Mouse (Mus musculus) liver, embryonic 13.5 days (tissue): ENCODE data around the gene Rab19. TPM values are rescaled to one million over a fixed set of nuclear protein-coding genes. Genes with fewer than 3 reads are reported as not detected.
"Not testable (repeated sequence)": the region's sequence is repeated elsewhere in the genome, so short reads cannot be mapped to it uniquely, and the experiment has no call there.

Experiments
- ATAC-seq: fragments of 200-750 bp; cut with Nextera tagmentation; 2 replicates; pipeline ENCODE4 v1.8.0; 2017; ENCODE audit warnings: low read depth, mild to moderate bottlenecking, moderate number of reproducible peaks, moderate library complexity
- DNase-seq: peaks from one replicate; pipeline ENCODE4 v3.0.0; 2022
- H3K27ac ChIP-seq: fragments of 300-500 bp; sonication (generic); 2 replicates; pipeline ENCODE4 v1.5.1; 2015; ENCODE audit warnings: moderate library complexity, mild to moderate bottlenecking, inconsistent platforms
- H3K27me3 ChIP-seq: fragments of 300-500 bp; sonication (generic); 2 replicates; pipeline ENCODE4 v1.6.1; 2015; ENCODE audit warnings: mild to moderate bottlenecking, inconsistent platforms
- H3K36me3 ChIP-seq: fragments of 300-500 bp; sonication (generic); 2 replicates; pipeline ENCODE4 v1.6.1; 2015; ENCODE audit warnings: mild to moderate bottlenecking, inconsistent platforms
- H3K4me1 ChIP-seq: fragments of 300-500 bp; sonication (generic); replicated peaks from 2 replicates; pipeline ENCODE4 v1.6.1; 2015; ENCODE audit warnings: inconsistent platforms
- H3K4me2 ChIP-seq: fragments of 300-500 bp; sonication (generic); 2 replicates; pipeline ENCODE4 v1.6.1; 2015; ENCODE audit warnings: inconsistent platforms, mild to moderate bottlenecking, moderate library complexity
- H3K4me3 ChIP-seq: fragments of 300-500 bp; sonication (generic); replicated peaks from 2 replicates; pipeline ENCODE4 v1.5.1; 2015; ENCODE audit warnings: mild to moderate bottlenecking, inconsistent platforms
- H3K9ac ChIP-seq: fragments of 300-500 bp; sonication (generic); 2 replicates; pipeline ENCODE4 v1.6.1; 2015; ENCODE audit warnings: mild to moderate bottlenecking, inconsistent platforms
- H3K9me3 ChIP-seq: fragments of 300-500 bp; sonication (generic); replicated peaks from 2 replicates; pipeline ENCODE4 v1.6.1; 2016; ENCODE audit warnings: inconsistent platforms
- WGBS: fragments of 180-500 bp; shearing (Covaris S2); methylation state at CpG from one replicate; pipeline ENCODE4 v1.1.7; 2015; ENCODE audit not compliant: insufficient replicate concordance; 5-methylcytosine and 5-hydroxymethylcytosine counted together
- polyA plus RNA-seq: library from polyadenylated mRNA; unstranded; fragments of >200 nt; fragmentation: Nextera tagmentation; extraction: Ambion mirVana; gene quantifications from 2 replicates; pipeline ENCODE4 v1.2.1, GENCODE M21; 2015

The Rab19 gene
- polyA plus RNA-seq, 1 experiment from 2014 or later: 0.18 TPM

DNA sequence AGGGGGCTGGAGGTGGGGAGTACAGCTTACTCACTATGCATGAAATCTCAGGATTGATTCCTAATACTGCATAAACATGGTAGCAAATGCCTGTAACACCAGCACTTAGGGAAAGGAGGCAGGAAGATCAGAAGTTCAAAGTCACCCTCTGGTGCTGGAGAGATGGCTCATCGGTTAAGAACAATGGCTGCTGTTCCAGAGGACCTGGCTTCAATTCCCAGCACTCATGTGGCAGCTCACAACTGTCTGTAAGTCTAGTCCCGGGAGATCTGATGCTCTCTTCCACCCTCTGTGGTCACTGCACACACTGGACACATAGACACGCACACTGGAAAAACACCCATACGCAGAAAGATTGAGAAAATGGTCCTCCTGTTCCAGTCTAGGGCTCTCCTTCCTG lies 52.2 kb downstream of the Rab19 start:
- H3K4me2 ChIP-seq: no peak overlapping the region
- no peaks in the 10 kb centered on the region for H3K36me3 ChIP-seq
- H3K27me3 ChIP-seq: no peaks in the 10 kb centered on the region
- DNase-seq: no peak
- H3K9me3 ChIP-seq: no peaks in the 10 kb centered on the region
- H3K4me3 ChIP-seq: no peak overlapping the region
- no peak for ATAC-seq
- 88% methylated on average over 4 of the region's 4 CpGs for WGBS
- H3K9ac ChIP-seq: no peak overlapping the region
- peaks cover 71% of the 10 kb centered on the region for H3K4me1 ChIP-seq
- peak overlapping the region; percentile 81 for H3K27ac ChIP-seq

DNA sequence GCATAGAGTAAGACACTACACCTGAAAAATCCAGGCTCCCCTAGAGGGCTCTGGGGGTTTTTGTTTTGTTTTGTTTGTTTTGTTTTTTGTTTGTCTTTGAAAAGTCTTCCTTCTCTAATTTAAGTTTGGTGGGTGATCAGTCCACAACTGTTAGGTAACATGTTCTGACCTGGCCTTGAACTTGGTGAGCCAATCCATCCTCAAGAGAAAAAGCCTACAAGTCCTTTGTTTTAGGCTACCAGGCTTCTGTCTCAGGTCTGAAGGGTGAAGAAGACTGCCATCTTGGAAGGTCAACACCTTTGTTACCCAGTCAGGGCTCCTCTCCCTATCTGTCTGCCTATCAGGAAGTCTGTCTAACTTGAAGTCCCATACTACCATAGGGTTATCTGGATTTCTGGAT lies 52.7 kb downstream of the Rab19 start:
- H3K36me3 ChIP-seq: no peaks in the 10 kb centered on the region
- H3K9me3 ChIP-seq: no peaks in the 10 kb centered on the region
- peaks cover 66% of the 10 kb centered on the region for H3K4me1 ChIP-seq
- H3K27ac ChIP-seq: peak overlapping the region; percentile 81
- no peak overlapping the region for H3K9ac ChIP-seq
- no peak for ATAC-seq
- H3K27me3 ChIP-seq: no peaks in the 10 kb centered on the region
- no peak overlapping the region for H3K4me3 ChIP-seq
- no peak for DNase-seq
- H3K4me2 ChIP-seq: no peak overlapping the region

DNA sequence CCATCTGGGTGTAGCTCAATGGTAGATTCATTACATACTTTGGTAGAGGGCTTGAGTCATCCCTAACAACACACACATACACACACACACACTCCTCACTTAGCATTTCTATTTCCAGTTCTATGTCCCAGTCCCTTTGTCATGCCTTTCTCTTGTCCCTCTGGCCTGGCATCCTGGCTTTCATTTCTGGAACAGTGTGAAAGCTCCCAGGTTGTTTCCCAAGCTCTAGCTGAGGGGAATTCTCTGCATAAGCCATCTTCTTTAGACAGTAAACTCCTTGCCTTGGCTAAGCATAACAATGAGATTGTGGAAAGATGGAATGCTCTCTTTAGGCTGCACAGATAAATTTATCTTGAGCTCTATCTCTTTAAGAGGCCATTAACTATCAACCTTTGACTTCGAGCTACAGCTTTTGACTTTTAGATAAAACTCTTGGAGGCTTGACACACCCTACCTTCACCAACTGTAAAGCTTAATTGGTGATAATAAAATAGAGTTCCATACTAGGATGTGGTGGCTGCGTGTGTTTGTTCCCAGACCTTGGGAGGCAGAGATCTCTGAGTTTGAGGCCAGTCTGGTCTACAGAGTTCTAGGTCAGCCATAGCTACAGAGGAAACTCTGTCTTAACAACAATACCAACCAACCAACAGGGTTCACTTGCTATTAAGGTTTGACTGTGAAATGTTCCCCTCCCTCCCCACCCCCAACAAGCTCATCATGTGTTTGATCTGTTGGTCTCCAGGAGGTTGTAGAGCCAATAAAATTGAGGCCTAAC lies 53.3 kb downstream of the Rab19 start:
- 22% methylated on average over 2 of the region's 2 CpGs for WGBS
- peaks cover 60% of the 10 kb centered on the region for H3K4me1 ChIP-seq
- peak overlapping the region; percentile 81 for H3K27ac ChIP-seq

DNA sequence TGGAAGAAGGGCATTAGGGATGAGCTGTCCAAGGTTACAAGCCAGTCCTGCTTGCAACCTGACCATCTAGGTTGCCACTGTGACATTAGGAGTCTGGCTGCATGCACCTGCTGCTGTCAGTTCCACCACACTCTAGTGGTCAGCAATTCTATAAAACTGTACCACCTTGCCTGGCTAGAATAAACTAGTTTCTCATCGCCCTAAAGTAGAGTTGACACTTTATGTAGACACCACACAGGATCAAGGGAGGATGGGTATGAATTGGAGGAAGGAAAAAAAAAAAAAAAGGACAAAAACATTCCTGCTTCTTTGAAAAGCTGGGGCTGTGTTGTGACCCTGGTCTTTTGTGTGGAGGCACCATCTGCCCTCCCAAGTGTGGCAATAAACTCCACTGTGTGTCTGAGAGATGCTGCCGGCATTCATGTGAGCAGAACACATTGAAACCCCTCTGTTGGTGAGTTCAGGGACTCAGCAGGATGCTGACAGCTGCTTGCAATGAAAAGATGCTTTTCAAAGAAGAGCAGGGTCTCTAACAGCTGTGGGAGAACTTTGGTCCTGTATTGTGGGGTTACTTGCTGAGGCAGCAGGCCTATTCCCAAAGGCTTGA lies 54.0 kb downstream of the Rab19 start:
- peaks cover 55% of the 10 kb centered on the region for H3K4me1 ChIP-seq
- no peaks in the 10 kb centered on the region for H3K9me3 ChIP-seq
- ATAC-seq: no peak
- H3K27me3 ChIP-seq: peaks cover 7% of the 10 kb centered on the region; the same call in 1 of the 2 replicates
- no peak for DNase-seq
- H3K4me2 ChIP-seq: no peak overlapping the region
- no peak overlapping the region for H3K4me3 ChIP-seq
- peak overlapping the region; percentile 81 for H3K27ac ChIP-seq
- no peaks in the 10 kb centered on the region for H3K36me3 ChIP-seq
- WGBS: 64% methylated on average over 2 of the region's 2 CpGs
- peak overlapping the region; percentile 27; the same call in 1 of the 2 replicates for H3K9ac ChIP-seq

More for the DNA sequence above, 53.3 kb downstream of the Rab19 start:
- Histone ChIP-seq H3K4me2 (no peak overlapping the region), H3K27me3 (peaks cover 2% of the 10 kb centered on the region; the same call in 1 of the 2 replicates), H3K4me3 (no peak overlapping the region), H3K36me3 (no peaks in the 10 kb centered on the region), H3K9me3 (no peaks in the 10 kb centered on the region), H3K9ac (0 out of 2 replicates have a peak overlapping the region, but pooled peaks have one; percentile 27)
- DNase-seq: no peak
- ATAC-seq: peak; percentile 62

DNA sequence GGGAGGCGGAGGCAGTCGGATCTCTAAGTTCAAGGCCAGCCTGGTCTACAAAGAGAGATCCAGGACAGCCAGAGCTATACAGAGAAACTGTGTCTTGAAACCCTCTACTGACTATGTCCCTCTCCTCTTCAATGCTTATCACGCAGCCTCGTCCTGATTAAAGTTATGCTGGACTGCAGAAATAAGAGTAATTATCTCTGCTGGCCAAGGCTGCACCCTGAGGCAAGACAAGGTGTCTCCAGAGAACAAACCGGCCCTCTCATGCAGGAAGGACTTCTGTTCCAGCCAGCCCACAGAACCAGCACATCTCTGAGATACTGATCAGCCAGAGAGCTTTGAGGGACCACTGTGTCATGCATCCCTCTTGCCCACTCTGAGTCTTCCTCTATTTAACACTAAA lies 54.9 kb downstream of the Rab19 start:
- H3K4me3 ChIP-seq: no peak overlapping the region
- H3K9ac ChIP-seq: peak overlapping the region; percentile 14; the same call in 1 of the 2 replicates
- ATAC-seq: peak; percentile 84
- H3K4me1 ChIP-seq: peaks cover 46% of the 10 kb centered on the region
- peaks cover 7% of the 10 kb centered on the region; the same call in 1 of the 2 replicates for H3K27me3 ChIP-seq
- no peak overlapping the region for H3K4me2 ChIP-seq
- 47% methylated on average over 5 of the region's 5 CpGs for WGBS
- DNase-seq: no peak
- no peaks in the 10 kb centered on the region for H3K9me3 ChIP-seq
- H3K36me3 ChIP-seq: no peaks in the 10 kb centered on the region
- H3K27ac ChIP-seq: peak overlapping the region; percentile 81

DNA sequence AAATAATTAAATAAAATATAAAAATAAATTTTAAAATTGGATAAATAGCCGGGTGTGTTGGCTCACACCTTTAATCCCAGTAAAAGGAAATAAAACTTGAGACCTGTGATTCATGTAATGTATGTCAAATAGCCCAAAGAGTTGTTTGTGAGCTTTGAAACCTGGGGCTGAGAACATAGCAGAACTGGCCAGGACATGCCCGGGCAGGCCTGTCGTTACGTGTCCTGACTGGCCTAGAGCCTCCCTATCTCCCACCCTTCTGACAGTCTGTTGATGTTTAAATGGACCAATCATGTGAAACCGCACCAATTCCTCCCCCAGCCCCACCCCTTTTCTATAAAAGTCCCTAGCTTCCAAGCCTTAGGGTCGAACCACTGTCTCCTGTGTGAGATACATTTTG lies 56.5 kb downstream of the Rab19 start:
- H3K36me3 ChIP-seq, H3K27ac ChIP-seq, H3K27me3 ChIP-seq, H3K4me3 ChIP-seq, DNase-seq, H3K9ac ChIP-seq, ATAC-seq, H3K4me2 ChIP-seq, H3K9me3 ChIP-seq: not testable (repeated sequence)
- WGBS: 82% methylated on average over 6 of the region's 6 CpGs
- peaks cover 36% of the 10 kb centered on the region for H3K4me1 ChIP-seq

Other genes with a start within 250 kb of the Rab19 start
- gene Kdm7a, start 174.4 kb upstream of the Rab19 start, polyA plus RNA-seq: 9.1 and 11.6 TPM in 2 replicates
- gene Slc37a3, start 3.5 kb upstream of the Rab19 start, polyA plus RNA-seq: 6.8 and 8.0 TPM in 2 replicates
- gene Mkrn1, start 39.3 kb downstream of the Rab19 start, polyA plus RNA-seq: 197 and 202 TPM in 2 replicates
- 1.9 and 2.1 TPM in 2 replicates for gene Dennd2a, start 176.7 kb downstream of the Rab19 start, polyA plus RNA-seq
- 8.9 and 9.4 TPM in 2 replicates for gene Adck2, start 192.7 kb downstream of the Rab19 start, polyA plus RNA-seq
- gene Gm42420, start 204.6 kb downstream of the Rab19 start, polyA plus RNA-seq: 1.0 and 1.4 TPM in 2 replicates
- 233 and 270 TPM in 2 replicates for gene Ndufb2, start 211.4 kb downstream of the Rab19 start, polyA plus RNA-seq